Mouse (Mus musculus): Measurements from ENCODE around the gene Ascl4. TPM values are rescaled to one million over a fixed set of nuclear protein-coding genes. Genes with fewer than 3 reads are reported as not detected.

Gene Ascl4
- polyA plus RNA-seq, 1 experiment from 2014 or later = not detected

GRCm38 (mm10) chr10:85971826-85972225, 44.3 kb downstream of the Ascl4 start:
- H3K27me3 ChIP-seq = no peaks in the 10 kb centered on the region
- H3K4me1 ChIP-seq (replicated peaks) = no peaks in the 10 kb centered on the region
- H3K4me2 ChIP-seq = no peak overlapping the region
- H3K9ac ChIP-seq = no peak overlapping the region
- 69% methylated on average over 9 of the region's 9 CpGs for WGBS (ENCODE audit: insufficient replicate concordance)
- H3K27ac ChIP-seq = no peak overlapping the region
- no peaks in the 10 kb centered on the region for H3K36me3 ChIP-seq
- DNase-seq (no peak), ATAC-seq (ENCODE audit: low read depth) (no peak)
- H3K9me3 ChIP-seq (replicated peaks) = no peaks in the 10 kb centered on the region
- no peak overlapping the region for H3K4me3 ChIP-seq (replicated peaks)

DNA sequence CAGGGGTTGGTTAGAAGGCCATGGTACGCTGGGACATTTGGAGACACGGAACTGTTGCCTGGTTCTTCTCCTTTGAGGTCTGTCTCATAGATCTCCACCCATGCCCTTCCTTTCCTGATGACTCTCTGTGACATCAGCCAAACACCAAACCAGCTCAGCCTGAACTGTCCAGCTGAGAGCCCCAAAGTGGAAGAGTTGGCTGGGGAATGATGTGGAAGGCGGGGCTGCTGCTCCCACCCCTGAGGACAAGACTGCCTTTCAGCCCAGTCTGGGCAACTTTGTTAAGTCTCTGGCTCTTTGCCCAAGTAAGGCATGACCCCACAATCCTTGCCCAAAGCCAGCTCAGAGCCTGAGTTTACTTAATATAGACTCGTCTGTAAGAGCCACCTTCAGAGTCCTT, 45.4 kb downstream of the Ascl4 start:
- WGBS (ENCODE audit: insufficient replicate concordance) = 58% methylated on average over 4 of the region's 4 CpGs

DNA sequence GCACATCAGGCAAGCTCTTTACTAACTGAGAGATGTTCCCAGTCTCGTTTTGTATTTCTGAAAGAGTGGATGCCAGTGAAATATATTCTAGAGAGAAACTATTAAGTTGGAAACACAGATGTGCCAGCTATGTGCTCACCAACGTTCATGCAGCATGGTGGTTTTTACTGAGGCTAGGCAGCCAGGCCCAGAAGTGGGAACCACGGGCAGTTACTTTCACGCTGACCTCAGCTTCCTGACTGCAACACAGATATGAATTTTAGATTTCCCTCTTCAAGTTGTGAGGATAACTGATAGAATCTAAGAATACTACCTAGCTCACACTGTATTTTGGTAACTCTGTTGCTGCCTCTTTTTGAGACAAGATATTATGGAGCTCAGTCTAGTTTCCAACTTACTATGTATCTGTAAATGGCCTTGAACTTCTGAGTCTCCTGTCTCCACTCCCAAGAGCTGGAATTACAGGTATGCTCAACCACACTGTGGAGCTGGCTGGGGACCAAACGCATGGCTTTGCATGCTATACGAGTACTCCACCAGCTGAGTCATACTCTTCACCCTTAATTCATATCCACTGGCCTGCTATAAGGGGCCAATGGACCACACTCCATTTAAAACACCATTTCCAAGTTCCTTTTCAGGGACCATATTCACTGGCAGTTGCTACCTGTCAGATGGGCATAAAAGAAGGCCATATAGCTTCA, 62.1 kb downstream of the Ascl4 start:
- ATAC-seq (ENCODE audit: low read depth) = no peak
- no peak overlapping the region for H3K4me2 ChIP-seq
- H3K4me3 ChIP-seq (replicated peaks) = no peak overlapping the region
- no peak for DNase-seq
- no peaks in the 10 kb centered on the region for H3K36me3 ChIP-seq
- H3K4me1 ChIP-seq (replicated peaks) = no peaks in the 10 kb centered on the region
- no peak overlapping the region for H3K27ac ChIP-seq
- no peaks in the 10 kb centered on the region for H3K27me3 ChIP-seq
- no peaks in the 10 kb centered on the region for H3K9me3 ChIP-seq (replicated peaks)
- 19% methylated on average over 6 of the region's 6 CpGs for WGBS (ENCODE audit: insufficient replicate concordance)
- no peak overlapping the region for H3K9ac ChIP-seq

More for the DNA sequence above, 45.4 kb downstream of the Ascl4 start:
- Histone ChIP-seq H3K4me3 (replicated peaks) (no peak overlapping the region), H3K27me3 (no peaks in the 10 kb centered on the region), H3K27ac (no peak overlapping the region), H3K4me1 (replicated peaks) (no peaks in the 10 kb centered on the region), H3K36me3 (no peaks in the 10 kb centered on the region), H3K9me3 (replicated peaks) (no peaks in the 10 kb centered on the region), H3K9ac (no peak overlapping the region), H3K4me2 (no peak overlapping the region)
- DNase-seq (no peak), ATAC-seq (ENCODE audit: low read depth) (no peak)

- DNase-seq (no peak), ATAC-seq (ENCODE audit: low read depth) (no peak)
- H3K36me3 ChIP-seq = no peaks in the 10 kb centered on the region
- H3K27me3 ChIP-seq = no peaks in the 10 kb centered on the region
- H3K4me3 ChIP-seq (replicated peaks) = no peak overlapping the region
- H3K4me1 ChIP-seq (replicated peaks) = no peaks in the 10 kb centered on the region
- WGBS (ENCODE audit: insufficient replicate concordance) = 19% methylated on average over 4 of the region's 4 CpGs
- H3K27ac ChIP-seq = no peak overlapping the region
- no peak overlapping the region for H3K4me2 ChIP-seq
- no peak overlapping the region for H3K9ac ChIP-seq
- H3K9me3 ChIP-seq (replicated peaks) = no peaks in the 10 kb centered on the region
Measured at GRCm38 (mm10) chr10:85992412-85992811, 64.9 kb downstream of the Ascl4 start.

DNA sequence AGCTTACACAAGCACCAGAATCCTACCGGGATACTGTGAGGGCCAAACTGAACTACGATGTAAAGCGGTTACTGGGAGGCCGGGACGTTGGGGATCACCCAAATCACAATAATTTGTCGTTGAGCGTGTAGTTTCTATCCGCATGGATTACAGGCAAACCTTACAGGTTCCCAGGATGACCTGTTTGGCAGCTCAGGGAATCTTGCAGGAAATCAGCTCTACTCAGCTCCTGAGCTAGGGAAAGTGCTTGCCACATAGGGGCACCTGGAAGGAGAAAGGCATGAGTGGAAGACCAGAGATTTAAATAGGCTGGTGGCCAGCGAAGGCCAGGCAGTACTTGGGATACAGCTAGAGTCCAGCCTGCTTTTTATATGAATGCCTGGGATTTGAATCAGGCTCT, 66.4 kb downstream of the Ascl4 start:
- Histone ChIP-seq H3K27me3 (no peaks in the 10 kb centered on the region), H3K4me3 (replicated peaks) (no peak overlapping the region), H3K9me3 (replicated peaks) (no peaks in the 10 kb centered on the region), H3K27ac (no peak overlapping the region), H3K36me3 (no peaks in the 10 kb centered on the region), H3K4me1 (replicated peaks) (no peaks in the 10 kb centered on the region), H3K4me2 (no peak overlapping the region), H3K9ac (no peak overlapping the region)
- WGBS (ENCODE audit: insufficient replicate concordance) = 79% methylated on average over 9 of the region's 9 CpGs
- DNase-seq (no peak), ATAC-seq (ENCODE audit: low read depth) (no peak)

DNA sequence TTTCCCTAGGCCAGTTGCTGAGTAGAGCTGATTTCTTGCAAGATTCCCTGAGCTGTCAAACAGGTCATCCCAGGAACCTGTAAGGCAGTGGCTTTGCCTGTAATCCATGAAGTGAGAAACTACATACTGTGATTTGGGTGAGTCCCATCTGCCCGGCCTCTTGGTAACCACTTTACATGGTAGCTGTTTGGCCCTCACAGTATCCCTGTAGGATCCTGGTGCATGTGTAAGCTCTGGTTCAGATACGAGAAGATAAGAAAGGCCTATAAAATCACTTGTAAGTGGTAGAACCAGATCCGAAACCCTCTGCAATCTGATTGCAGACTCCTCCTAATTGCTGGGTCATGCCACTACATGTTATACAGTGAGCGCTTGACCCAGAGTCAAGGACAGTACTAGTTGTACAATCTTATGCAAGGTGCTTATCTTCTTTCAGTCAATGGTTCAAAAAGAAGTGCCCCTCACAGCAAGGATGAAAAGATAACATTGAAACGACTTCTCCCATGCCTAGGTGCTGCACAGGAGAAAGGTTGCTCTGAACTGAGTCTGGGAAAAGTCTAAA, 67.1 kb downstream of the Ascl4 start:
- H3K36me3 ChIP-seq = no peaks in the 10 kb centered on the region
- ATAC-seq (ENCODE audit: low read depth) (no peak), DNase-seq (no peak)
- WGBS (ENCODE audit: insufficient replicate concordance) = 56% methylated on average over 5 of the region's 5 CpGs
- no peak overlapping the region for H3K27ac ChIP-seq
- no peaks in the 10 kb centered on the region for H3K9me3 ChIP-seq (replicated peaks)
- no peaks in the 10 kb centered on the region for H3K4me1 ChIP-seq (replicated peaks)
- no peaks in the 10 kb centered on the region for H3K27me3 ChIP-seq
- no peak overlapping the region for H3K4me2 ChIP-seq
- no peak overlapping the region for H3K4me3 ChIP-seq (replicated peaks)
- H3K9ac ChIP-seq = no peak overlapping the region

Other genes starting within 250 kb of the Ascl4 start
- 47.3 and 52.4 TPM in 2 replicates for gene Pwp1, start 98.2 kb upstream of the Ascl4 start, polyA plus RNA-seq (2015; fragmentation: Nextera tagmentation; extraction: Ambion mirVana)
- gene Prdm4, start 10.5 kb upstream of the Ascl4 start, polyA plus RNA-seq (2015; fragmentation: Nextera tagmentation; extraction: Ambion mirVana) = 5.4 and 6.3 TPM in 2 replicates
- 102 and 112 TPM in 2 replicates for gene Rtcb, start 30.1 kb downstream of the Ascl4 start, polyA plus RNA-seq (2015; fragmentation: Nextera tagmentation; extraction: Ambion mirVana)
- gene Bpifc, start 84.2 kb downstream of the Ascl4 start, polyA plus RNA-seq (2015; fragmentation: Nextera tagmentation; extraction: Ambion mirVana) = not detected in 2 replicates
- 69.0 and 74.3 TPM in 2 replicates for gene Fbxo7, start 94.3 kb downstream of the Ascl4 start, polyA plus RNA-seq (2015; fragmentation: Nextera tagmentation; extraction: Ambion mirVana)

All from liver, embryonic 13.5 days (tissue).